Mouse (Mus musculus) Muller cell, postnatal 12 days (primary cell): ENCODE measurements around the gene Cactin.
A peak's percentile ranks its signal among the peaks of the same experiment; 100 is the strongest.

Experiments used
- DNase-seq: peaks from one replicate; pipeline ENCODE4 v3.0.0-alpha.2; 2015; ENCODE audit errors: inconsistent ontology term

Gene Cactin

DNA sequence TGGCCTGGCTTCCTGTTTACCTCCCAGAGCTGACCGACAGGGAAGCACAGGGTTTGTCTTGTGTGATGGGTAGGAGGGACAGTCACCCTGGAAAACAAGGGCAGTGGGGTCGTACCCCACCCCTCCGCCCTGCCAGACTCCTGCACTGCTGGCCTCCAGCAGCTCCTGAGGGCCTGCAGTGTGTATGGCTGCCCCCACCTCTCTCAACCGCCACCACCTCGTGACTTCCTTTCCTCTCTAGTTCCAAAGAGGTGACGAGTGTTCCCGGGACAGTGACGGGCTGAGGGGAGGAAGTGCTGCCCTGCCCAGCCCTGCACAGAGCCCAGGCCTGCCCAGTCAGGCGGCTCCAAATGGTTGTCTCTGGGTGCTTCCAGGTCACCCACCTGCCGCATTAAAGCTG lies 23.1 kb upstream of the Cactin start:
- DNase-seq, result no peak

DNA sequence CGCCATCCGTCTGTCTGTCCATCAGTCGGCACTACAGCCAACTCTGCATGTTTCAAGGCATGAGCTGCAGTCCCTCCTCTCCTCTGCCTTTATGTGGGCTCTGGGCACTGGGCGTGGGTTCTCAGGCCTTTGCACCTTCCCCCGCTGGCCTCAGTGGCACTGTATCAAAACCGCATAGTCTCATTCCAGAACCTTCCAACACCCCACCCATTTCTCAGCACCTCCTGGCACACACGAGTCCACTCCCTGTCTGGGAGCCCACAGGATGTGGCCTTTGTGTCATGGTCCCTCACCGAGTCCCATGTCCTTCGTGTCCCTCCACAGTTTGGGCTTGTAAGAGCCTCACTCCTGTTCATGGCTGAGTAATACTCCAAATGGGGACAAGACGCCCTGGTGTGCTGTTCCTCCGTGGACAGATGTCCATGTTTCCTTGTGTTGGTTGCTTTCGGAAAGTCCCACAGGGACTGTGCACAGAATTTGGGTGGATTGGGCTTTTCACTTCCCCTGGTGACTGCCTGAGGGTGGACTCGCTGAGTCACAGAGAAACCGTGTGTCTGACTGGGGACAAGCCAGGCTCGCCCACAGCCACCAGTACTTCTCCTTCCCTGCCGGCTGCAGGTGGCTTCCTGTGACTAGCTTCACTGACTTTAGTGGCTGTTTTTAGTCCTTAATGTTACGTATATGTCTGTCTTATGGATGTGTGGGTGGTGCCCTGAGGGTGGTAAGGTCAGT lies 22.4 kb upstream of the Cactin start:
- no peak for DNase-seq

DNA sequence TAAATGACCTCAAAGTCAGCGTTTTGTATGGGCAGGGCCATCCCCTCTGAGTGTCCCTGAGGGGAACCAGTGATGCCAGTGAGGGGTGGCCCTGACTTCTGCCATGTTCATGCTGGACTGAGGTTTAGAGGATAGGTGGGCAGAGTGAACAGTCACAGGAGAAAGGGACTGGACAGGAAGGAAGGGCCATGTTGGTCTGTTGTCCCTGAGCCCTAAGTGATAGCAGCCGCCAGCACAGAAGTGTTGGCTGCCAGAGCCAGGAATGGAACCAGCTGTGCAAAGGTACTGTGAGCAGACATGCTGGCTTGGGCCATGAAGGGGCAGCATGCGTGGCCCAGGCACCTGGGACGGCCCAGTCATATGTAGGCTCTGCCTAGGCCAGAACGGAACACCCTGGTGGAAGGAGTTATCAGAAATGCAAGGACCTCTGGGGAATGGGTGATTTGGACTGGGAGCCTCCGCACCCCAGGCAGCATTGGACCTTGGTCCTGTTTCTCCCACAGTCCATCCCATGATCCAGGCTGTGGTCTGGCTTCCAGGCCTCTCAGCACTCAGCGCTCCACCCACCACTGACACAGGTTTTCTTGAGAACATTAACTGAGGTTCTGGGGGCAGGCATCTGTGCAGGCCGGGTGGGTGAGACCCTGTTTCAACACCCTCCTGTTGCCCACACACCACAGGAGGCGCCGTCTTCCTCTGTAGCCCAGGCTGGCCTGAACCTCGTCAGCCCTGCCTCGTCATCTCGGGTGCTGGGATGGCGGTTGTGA lies 21.1 kb upstream of the Cactin start:
- no peak for DNase-seq

DNA sequence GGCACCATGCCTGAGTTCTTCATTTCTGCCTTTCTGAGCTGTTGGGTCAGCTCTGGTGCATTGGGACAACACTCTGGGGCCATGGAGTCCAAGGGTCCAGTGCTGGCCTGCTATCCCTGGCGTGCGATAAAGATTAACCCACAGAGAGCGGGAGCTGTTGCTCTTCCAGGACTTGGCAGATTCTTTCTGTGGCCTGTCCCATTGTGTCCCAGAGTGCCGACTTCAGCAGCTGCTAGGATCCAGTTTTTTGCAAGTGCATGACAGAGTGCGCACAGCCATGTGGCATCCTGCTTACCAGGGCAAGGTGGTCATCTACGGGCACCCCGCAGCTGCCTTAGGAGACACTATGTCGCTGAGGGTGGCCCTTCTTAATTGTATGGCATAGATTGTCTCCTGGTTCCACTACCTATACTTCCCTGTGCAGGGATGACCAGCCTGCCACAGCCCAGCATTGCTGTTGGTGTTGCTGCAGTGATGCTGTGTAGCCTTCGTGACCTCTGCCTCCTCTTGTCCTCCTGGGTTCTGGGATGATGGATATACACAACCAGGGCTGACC lies 20.5 kb upstream of the Cactin start:
- no peak for DNase-seq

DNA sequence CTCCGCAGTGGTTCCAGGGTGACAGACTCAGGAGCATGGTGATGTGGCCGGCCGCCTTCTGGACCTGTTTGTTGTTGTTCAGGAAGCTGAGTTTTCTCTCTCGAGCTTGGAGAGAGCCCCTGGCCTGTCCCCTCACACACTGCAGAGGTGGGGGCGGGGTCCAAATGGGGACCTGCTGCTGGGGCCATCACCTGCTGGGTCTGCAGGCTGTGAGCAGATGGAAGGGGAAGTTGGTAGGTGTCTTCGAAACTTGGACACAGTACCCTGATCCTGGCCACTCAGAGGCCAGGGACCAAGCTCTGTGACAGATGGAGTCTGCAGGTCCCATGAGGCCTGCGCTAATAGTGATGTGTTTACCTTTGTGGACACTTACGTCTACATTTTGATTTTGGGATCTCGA lies 19.6 kb upstream of the Cactin start:
- no peak for DNase-seq

DNA sequence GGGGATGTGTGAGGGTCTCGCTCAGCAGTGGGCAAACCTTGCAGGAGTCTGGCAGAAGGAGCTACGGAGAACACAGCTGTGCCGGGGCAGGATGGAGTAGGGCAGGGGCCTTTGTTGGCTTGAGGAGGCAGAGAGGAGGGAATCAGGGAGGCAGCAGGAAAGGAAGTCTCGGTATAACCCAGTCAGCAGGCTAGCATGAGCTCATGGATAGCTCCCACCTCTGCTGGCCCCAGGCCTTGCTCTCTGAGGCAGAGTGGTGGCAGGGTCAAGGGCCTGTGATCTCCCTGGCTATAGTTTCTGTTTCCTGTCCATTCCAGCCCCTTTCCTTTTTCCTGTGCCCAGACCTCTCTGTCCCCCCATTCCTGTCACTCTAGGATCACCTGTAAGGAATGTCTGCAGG lies 18.6 kb upstream of the Cactin start:
- no peak for DNase-seq

DNA sequence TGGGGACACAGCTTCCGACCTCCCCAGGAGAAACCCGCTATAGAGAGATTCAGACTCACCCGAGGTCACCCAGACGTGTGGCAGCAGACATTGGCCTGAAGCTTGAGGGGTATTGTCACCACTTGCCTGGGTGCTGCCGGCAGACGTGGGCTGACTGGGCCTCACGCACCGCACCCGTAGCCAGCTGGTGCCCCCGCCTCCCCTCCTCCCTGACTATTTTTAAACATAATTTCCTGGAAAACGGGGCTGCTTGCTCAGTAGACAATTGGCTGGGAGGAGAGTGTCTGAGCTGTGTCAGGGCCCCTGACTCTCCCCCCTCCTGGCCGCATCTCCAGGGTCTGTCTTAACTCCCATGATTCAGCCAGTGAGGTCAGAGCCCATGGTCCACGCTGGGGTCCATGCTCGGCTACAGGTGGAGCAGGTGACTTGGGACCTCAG lies 18.1 kb upstream of the Cactin start:
- no peak for DNase-seq

DNA sequence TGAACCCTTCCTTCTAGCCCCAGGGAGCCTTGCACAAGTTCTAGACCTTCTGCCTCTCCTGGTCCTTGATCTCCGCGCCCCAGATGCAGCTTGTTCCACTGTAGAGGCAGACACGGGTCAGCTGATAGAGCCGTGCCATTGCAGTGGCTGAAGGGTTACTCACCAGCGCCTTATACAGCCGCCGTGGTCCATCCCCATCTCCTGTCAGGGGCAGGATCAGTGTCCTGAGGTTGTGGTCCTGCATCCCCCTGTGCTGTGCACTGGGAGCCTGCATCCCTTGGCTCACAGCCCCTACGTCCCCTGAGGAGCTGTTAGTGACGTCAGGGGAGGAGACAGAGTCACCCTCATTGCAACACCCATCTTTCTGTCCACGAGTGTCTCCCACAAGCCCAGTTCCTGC lies 17.6 kb upstream of the Cactin start:
- no peak for DNase-seq

DNA sequence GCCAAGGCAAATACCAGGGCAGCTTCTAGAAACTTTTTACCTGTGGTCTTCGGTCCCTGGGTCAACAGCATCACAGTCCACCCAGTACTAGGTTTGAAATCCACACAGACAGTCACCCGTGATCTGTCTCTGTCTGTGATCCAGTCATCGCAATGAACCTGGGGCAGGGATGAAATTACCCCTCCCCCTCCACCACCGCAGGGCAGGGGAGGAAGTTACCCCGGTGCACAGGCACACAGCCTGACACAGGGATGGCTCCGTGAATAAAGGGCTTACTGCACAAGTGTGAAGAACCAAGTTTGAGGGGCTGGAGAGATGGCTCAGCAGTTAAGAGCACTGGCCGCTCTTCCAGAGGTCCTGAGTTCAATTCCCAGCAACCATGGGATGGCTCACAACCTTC lies 17.1 kb upstream of the Cactin start:
- DNase-seq, result no peak

DNA sequence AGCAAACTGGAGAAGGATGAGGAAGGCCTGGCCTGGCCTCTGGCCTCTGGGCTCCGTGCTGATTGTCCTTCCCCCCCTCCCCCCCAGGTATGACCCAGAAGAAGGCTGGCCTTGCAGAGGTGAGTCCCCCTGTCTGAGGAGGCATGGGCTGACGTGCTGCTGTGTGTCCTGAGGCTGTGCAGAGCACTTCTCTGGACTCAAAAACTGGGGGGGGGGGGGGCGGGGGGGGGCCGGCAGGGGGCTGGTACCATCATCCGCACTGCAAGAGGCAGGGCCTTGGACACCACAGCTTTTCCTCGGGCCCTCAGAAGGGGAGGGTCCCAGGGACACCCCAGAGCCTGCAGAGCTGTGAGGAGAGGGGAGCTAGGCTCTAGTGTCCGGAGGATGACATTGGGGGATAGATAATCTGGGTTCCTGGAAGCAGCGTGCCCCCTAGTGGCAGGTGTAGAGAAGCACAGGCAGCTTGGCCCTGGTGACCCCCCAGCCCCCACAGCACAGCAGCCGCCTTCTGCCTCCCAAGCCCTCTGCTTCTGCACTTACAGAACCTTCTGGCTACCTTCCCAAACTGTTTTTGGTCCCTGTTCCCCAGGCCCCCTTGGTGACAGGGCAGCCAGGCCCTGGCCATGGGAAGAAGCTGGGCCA lies 16.2 kb upstream of the Cactin start:
- peak; percentile 59 for DNase-seq

DNA sequence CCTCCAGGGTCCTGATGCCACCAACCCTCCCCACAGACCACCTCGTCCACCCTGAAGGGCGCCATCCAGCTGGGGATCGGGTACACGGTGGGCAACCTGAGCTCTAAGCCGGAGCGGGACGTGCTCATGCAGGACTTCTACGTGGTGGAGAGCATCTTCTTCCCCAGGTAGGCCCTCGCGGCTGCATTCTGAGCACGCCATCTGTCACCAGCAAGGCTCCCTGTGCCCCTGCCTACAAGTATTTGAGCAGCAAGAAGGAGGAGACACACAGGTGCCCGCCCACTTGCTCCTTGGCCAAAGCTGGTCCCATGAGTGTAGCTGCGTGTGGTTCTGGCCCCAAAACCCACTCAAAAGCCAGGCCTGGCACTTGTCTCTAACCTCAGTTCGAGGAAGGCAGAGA lies 15.2 kb upstream of the Cactin start:
- no peak for DNase-seq

DNA sequence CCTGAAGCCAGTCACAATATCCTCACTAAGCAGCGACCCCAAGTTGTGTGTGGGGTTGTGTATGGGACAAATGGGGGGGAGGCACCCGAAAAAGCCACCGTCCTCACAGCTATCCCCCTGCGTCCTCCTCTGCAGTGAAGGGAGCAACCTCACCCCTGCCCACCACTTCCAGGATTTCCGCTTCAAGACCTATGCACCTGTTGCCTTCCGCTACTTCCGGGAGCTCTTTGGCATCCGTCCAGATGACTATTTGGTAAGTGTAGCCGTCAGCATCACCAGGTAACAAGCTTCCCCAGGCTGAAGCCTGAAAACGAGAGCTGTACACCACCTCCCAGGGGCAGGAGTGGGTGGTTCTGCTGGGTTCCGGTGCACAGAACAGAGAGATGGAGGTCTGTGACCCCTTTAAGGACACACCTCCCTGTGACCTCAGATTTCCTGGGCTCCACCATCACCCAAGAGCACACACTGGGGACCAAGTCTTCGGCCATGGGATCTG lies 14.7 kb upstream of the Cactin start:
- no peak for DNase-seq

DNA sequence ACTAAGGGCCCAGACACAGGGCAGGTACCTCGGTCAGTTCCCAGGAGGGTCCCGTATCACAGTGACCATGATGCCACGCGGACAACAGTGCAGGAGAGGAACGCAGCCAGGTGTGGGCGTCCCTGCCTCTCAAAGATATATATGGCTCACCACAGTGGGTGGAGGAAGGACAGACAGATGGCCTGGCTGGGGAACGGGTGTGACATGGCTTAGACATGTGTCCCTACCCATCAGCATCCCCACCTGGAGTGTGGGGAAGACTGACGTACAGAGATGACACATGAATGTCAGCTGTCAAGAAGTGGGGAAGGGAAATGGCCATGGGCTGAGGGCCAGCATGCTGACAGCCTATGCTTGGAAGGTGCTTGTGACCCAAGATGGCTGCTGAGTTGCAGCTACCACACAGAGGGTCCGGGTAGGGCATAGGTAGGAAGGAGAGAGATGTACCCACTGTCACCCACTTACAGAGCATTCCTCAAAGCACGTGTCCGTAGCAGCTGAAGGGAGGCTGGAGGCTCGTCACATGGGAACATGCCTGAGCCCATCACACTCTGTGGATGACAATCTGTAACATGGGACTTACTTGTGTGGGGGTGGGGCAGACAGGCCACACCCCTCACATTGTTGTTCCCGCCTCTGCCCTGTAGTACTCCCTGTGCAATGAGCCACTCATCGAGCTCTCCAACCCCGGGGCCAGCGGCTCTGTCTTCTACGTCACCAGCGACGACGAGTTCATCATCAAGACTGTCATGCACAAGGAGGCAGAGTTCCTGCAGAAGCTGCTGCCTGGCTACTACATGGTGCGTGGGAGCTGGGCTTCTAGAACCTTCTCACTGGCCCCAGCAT lies 13.8 kb upstream of the Cactin start:
- no peak for DNase-seq

DNA sequence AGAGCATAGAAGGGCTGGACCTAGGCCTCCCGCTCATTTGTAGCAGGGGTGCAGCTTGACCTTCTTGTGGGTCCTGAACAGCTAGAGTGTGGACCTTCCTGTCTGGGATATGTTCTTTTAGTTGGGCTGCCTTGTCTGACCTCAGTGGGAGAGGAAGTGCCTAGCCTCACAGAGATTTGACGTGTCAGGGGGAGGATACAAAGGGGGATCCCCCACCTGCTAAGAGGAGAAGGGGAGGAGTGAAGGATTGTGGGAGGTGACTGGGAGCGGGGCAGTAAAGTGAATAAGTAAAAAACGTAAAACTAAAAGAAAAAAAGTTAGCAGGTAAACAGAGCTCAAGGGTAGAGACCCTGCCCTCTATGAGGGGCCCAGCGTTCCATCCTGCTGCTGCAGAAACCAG lies 11.3 kb upstream of the Cactin start:
- DNase-seq, result no peak

DNA sequence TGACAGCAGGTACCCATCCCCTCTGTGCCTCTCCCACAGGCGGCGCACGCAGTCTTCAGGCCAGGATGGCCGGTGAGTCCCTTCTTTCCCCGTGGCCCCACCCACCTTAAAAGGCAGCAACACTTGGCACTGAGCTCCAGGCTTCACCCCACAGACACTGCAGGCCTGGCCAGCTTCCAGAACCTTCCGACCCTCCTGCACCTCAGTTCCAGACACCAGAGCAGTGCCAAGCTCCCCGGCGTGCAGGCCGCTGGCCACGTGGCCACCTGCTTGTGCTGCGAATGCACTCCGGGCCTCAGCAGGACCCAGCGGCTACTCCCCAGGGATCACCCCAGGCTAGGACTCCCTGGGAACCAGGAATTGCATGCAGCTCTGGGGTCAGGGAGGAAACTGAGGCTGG lies 7.3 kb upstream of the Cactin start:
- DNase-seq, result no peak

DNA sequence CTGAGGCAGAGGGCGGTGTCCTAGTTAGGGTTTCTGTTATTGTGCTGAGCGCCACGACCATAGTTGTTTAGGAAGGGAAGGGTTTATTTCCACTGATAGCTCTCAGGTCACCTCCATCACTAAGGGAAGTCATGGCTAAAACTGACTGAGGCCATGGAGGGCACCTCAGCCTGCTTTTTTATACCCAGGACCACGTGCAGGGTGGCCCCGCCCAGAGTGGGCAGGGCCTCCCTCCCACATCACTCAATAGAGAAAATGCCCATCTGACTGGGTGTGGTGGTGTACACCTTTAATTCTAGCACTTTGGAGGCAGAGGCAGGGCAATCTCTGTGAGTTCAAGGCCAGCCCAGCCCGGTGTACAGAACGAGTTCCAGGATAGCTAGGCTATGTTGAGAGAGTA lies 6.7 kb upstream of the Cactin start:
- no peak for DNase-seq

DNA sequence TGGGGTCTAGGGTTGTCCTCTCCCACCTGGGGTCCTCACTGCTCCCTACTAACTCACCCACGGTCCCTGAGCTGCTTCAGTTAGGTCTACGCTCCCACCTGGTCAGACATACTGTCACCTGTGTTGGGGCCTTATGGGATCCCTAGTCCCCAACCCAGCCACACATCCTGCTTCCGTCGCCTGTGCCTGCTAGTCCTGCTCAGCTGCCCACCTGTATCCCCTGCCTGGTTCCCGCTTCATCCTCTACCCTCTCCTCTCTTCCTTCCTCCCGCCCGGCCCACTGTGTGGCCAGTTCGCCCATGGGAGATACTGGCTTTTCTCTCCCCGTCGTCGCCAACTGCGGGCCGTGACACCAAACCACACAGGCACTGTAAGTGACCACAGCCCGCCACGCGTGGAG lies 5.3 kb upstream of the Cactin start:
- DNase-seq, result no peak

DNA sequence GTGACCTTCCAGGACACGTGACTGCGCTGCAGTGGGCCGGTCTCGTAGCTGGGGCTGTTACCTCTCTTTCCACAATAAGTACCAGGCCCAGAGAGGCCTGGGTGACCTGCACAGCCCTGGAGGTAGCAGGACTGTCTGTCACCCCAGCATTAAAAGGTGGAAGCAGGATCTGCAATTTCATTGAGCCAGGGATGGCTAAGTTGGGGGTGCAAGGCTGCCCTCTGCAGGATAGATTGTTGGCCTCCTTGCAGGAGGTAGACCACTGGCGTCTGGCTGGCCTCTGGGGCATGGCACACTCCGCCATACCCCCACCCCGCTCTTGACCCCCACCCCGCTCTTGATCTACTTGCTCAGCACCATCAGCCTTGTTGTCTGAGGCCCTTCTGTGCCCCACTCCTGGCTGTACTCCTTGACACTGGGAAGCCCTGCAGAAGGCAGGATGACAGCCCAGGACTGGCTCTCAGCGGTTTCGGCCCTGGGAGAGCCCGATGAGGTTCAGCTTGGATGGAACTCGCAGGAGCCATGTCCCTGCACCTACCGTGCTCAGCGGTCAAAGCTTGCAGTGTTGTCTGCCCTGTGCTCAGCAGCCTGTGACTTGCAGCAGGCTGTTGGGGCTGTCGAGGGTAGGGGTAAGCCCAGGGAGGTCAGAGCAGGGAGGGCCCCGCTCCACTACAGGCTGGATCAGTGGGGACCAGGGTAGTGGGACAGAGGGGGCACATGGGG lies 4.4 kb upstream of the Cactin start:
- no peak for DNase-seq

DNA sequence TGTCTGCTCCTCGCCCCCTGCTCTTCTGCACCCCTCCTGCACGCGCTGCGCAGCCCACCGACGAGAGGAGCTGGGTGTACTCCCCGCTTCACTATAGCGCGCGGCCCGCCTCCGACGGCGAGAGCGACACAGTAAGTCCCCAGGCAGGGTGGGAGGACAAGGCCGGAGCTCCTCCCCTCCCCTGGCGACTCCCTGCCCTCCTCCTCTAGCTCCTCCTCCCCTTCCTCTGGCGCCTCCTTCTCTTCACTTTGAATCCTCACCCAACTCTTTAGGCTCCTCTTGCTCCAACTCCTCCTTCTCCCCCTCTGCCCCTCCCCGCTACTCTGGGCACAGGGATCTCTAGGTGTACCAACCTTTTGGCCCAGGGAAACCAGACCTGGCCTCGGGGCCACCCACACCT lies 3.6 kb upstream of the Cactin start:
- peak; percentile 76 for DNase-seq

DNA sequence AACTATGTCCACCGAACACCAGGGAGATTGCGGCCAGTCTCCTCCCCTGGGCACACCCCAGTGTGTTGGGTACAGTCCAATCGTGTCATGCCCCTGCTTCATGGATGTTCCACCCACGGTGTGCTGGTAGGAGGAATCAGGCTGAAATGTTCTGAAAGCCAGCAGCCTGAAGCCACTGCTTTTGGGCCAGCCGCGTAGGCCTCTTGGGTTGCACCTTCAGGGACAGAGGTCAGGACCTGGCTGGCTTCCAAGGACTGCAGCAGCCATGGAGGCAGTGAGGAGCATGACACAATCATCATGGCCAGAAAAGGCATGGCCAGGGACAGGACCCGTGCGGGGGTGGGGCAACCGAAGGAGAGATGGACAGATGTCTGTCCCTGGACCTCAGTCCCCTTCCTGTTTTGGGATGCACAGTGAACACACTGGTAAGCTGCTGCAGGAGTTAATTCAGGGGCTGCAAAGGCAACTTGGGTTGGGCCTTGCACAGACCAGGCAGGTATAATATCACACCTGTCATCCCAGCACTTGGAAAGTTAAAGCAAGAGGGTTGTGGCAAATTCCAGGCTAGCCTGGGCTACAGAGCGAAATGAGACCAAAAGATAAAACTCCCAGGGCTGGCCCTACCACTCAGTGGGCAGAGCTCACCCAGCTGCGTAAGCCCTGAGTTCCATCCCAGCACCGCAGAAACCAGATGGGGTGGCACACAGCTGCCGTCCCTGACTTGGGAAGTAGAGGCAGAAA lies 2.1 kb upstream of the Cactin start:
- DNase-seq, result no peak
